Mouse (Mus musculus): Measurements from ENCODE around the gene Castor2.

Gene Castor2

DNA sequence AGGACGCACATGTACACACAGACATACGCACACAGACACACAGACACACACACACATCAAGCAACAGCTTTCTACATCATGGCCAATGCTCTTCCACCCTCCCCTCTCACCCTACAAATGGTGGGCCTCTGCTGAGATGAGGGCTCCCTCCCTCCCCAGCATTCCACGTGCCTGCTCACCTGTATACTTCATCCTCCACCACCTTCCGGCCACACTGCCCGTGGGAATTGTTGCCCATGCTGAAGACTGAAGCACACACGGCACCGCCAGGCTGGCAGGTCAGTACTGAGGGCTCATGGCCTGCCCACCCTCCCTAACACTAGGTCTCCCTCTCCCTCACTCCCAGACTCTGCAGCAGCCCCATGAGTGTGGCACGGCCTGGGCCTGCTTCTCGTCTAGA, 68.5 kb downstream of the Castor2 start:
- DNase-seq, result no peak

DNA sequence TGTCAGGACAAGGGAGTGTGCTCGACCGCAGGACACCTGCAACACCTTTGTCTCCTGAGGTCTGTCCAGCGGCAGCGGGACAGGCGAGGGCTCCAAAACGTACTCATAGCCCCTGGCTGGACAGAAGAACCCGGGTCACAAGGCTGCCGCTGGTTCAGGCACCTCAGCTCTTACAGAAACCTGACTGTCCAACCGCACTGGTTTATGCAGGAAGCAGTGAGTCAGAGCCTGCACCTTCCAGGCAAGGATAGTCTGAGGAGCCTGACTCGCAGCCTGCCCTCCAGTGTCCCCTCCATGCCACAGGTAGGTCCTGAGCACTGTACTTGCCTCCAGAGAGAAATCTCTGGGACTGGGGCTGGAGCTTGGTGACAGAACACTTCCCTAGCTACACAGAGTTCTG, 69.7 kb downstream of the Castor2 start:
- DNase-seq, result no peak

DNA sequence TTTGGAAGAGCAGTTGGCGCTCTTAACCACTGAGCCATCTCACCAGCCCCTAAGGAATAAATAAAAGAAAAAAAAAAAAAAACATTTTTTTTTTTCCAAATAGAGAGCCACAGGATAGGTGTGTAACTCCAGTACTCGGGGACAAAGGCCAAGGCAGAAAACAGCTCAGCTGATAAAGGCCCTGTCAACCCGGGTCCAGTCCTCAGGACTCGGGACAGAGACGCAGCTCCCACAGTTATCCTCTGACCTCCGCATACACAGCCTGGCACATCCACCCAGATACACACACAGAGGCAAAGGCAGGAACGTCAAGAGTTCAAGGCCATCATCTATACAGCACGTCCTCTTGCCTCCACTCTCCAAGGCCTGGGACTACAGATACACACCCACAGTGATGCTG, 70.7 kb downstream of the Castor2 start:
- DNase-seq, result no peak

GRCm38 (mm10) chr5:134173206-134173605, 73.7 kb downstream of the Castor2 start:
- no peak for DNase-seq

- DNase-seq, result no peak
Observed at GRCm38 (mm10) chr5:134175696-134176095, 76.2 kb downstream of the Castor2 start.

- peak; percentile 83 for DNase-seq
Observed at GRCm38 (mm10) chr5:134176169-134176881, 76.8 kb downstream of the Castor2 start, which contains the start of gene Rcc1l. Gene Rcc1l (minus strand): TSS chr5:134176774.

- DNase-seq, result no peak
Observed at GRCm38 (mm10) chr5:134178536-134178935, 79.0 kb downstream of the Castor2 start.

- peak; percentile 85 for DNase-seq
Observed at GRCm38 (mm10) chr5:134179871-134180270, 80.4 kb downstream of the Castor2 start.

DNA sequence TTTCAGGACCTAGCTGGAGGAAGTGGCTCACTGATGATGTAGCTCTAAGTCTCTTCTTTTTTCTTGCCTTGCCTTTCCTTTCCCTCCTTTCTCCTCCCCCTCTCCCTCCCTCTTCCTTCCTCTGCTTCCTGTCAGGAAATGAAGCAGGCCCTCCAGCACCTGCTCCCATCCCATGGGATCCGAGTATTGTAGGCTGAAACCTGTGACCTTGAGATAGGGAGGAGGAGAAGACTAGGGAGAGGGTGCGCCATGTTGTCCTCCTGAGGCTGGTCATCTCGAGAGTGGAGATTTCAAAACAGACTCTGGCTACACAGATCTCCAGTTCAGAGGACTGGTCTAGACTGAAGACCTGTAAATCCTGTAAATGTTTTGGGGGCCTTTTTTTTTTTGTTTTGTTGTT, 82.7 kb downstream of the Castor2 start:
- DNase-seq, result no peak

- DNase-seq, result no peak
Observed at GRCm38 (mm10) chr5:134182735-134183134, 83.2 kb downstream of the Castor2 start.

GRCm38 (mm10) chr5:134183162-134183561, 83.7 kb downstream of the Castor2 start:
- no peak for DNase-seq

DNA sequence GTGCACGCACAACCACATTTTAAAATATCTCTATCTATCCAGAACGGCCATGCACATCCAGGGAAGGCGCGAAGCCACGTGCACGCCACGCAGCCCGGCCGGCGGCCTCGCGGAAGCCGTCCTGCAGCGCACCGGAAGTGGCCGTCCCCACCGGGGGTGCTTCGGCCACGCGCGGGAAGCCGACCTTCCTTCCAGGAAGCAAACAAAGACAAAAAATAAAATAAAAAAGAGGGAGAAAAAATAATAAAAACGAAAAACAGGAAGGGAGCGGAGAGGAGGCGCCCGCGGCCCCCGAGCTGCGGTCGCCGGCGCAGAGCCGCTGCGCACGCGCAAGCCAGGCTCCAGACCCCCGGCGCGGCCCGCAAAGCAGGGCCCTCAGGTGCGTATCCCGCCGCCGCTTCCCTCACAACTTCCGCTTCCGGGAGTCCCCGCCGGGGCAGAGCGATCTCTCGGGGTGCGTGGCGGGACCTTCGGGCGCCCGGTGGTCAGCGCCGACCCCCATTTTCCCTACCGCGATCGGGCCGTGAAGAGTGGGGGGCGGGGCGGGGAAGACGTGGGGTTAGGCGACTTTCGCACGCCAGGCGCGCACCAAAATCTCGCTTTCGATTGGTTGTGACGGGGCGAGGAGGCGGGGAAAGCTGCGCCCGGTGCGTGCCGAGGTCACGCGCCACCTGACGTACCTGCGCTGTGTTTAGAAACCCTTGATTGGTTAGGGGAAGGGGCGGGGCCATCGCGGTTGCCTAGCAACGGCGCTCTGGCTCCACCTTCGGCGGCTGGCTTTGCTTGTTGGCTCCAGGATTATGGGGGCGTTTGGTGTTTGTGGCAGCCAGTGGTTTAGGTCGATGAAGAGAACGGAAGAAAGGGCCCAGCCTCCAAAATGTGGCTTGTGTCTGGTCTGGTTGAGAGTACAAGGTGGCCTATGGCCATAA, 84.6 kb downstream of the Castor2 start, which contains the start of gene Gtf2ird2:
Gene Gtf2ird2, plus strand, starts transcription at position 140 of the 929 bp plus-strand sequence.
- peak; percentile 99 for DNase-seq

GRCm38 (mm10) chr5:134186059-134186458, 86.5 kb downstream of the Castor2 start:
- DNase-seq, result no peak

GRCm38 (mm10) chr5:134186961-134187731, 87.6 kb downstream of the Castor2 start:
- peak; percentile 67 for DNase-seq

DNA sequence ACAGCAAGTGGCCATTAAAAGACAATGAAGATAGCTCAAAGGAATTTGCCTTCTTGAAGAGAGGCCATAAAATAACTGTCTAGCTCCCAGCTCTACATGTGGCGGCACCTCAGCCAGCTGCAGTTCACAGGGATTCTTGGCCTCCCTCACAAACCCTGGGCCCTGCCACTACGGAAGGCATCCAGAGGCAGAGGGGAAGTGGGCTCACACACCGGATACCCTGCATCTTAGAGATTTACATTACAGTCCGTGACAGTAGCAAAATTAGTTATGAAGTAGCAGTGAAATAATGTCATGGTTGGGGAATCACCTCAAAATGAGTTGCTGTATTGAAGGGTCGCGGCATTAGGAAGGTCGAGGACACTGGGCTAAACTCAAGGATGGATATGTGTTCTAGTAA, 89.1 kb downstream of the Castor2 start:
- no peak for DNase-seq

DNA sequence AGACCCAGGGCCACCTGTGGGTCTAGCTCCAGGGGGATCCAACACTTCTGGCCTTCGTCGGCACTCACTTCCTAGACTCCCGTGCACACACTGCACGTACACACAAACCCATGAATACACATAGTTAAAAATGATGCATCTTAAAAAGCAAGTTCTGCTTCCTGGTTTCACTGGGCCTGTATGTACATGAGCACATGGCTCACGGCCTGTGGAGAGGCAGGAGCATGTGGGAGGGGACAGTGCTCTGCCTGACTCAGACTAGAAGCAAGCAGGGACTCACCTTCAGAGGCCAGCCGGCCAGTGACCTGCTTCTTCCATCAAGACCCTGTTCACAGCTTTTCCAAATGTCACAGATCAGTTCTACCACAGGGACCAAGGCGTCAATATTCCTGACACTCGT, 94.2 kb downstream of the Castor2 start:
- DNase-seq, result no peak

All from right cerebral cortex, postnatal 14 days (tissue).